Mouse (Mus musculus): ENCODE data around the gene Sorbs1.

DNA sequence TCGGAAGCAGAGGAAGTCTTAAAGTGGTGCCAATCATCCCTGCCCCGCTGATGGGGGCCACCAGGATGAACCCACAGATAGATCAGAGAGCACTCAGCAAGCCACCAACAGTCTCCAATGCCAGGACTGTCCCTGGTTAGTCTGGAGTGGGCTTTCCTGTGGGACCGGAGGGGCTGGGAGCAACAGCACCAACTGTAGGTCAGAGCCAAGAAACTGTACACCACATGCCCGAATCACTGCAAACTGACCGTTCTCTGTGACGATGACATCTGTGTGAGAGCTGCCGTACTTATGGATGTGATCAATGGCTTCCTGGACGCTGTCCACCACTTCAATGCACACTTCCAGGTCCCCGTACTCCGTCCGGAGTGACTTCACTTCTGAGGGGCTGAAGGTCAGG, 40.8 kb upstream of the Sorbs1 start:
- no peak for TF ChIP-seq ZC3H11A (IDR thresholded peaks at IDR 0.05; ENCODE audit: borderline replicate concordance, low read depth, low read length)
- TF ChIP-seq HCFC1 (IDR thresholded peaks at IDR 0.05; ENCODE audit: borderline replicate concordance, insufficient read depth, low read length) = no peak
- no peak for TF ChIP-seq CHD2 (IDR thresholded peaks at IDR 0.05; ENCODE audit: low read depth, low read length)
- TF ChIP-seq MAFK (IDR thresholded peaks at IDR 0.05; ENCODE audit: insufficient read depth, low read depth, low read length) = no peak

Data from ES-E14 (cell line).